In genomic region chr6:34388420-34389156, GRCm38 (mm10) we compare ENCODE assay signal across 29 mouse cellular contexts. TPM values are rescaled to one million over a fixed set of nuclear protein-coding genes. Genes with fewer than 3 reads are reported as not detected.
"Had no signal": no experiment of that assay in that cellular context is flagged by ENCODE, and none has a peak within 500 bp of the region (broad histone marks: within the 10 kb centered on the region; RNA-seq: fewer than 3 reads in every experiment).

No protein-coding gene starts in this region.

- H3K27ac ChIP-seq: intestine, embryonic 15.5 days; kidney, embryonic 15.5 days; limb, embryonic 15.5 days; liver, embryonic 14.5 days; macrophage; midbrain, embryonic 13.5 days; neural tube, embryonic 12.5 days; neural tube, embryonic 15.5 days; stomach, postnatal 0 days had no signal

- H3K27me3 ChIP-seq: intestine, embryonic 15.5 days; kidney, embryonic 15.5 days; limb, embryonic 15.5 days; midbrain, embryonic 13.5 days; neural tube, embryonic 12.5 days; neural tube, embryonic 15.5 days had no signal

- H3K4me1 ChIP-seq: neural tube, embryonic 12.5 days had no signal

- H3K9ac ChIP-seq: intestine, embryonic 15.5 days; kidney, embryonic 15.5 days; limb, embryonic 15.5 days; liver, embryonic 14.5 days; liver, postnatal 0 days; lung, embryonic 14.5 days; midbrain, embryonic 13.5 days; neural tube, embryonic 12.5 days; neural tube, embryonic 15.5 days had no signal

- H3K4me2 ChIP-seq: intestine, embryonic 15.5 days; kidney, embryonic 15.5 days; limb, embryonic 15.5 days; liver, embryonic 11.5 days; lung, embryonic 14.5 days; midbrain, embryonic 13.5 days; neural tube, embryonic 12.5 days; neural tube, embryonic 15.5 days had no signal

- DNase-seq: kidney, adult 11 months; kidney, adult 8-10 months; kidney, postnatal 10 days; kidney, postnatal 36 days; left cerebral cortex, postnatal 4 days; liver, postnatal 0 days; lung, embryonic 14.5 days; right cerebral cortex, adult 18-20 months; right cerebral cortex, postnatal 14 days; right cerebral cortex, postnatal 4 days; thymus, adult 2 months; thymus, postnatal 14 days; thymus, postnatal 4 days had no signal

- H3K36me3 ChIP-seq: limb, embryonic 15.5 days; neural tube, embryonic 12.5 days had no signal

- H3K9me3 ChIP-seq: intestine, embryonic 15.5 days; kidney, embryonic 15.5 days; limb, embryonic 15.5 days; midbrain, embryonic 13.5 days; neural tube, embryonic 12.5 days; neural tube, embryonic 15.5 days had no signal

- H3K4me3 ChIP-seq: intestine, embryonic 15.5 days; kidney, embryonic 15.5 days; limb, embryonic 15.5 days; midbrain, embryonic 13.5 days; neural tube, embryonic 12.5 days; neural tube, embryonic 15.5 days had no signal

- ATAC-seq: intestine, embryonic 15.5 days; liver, postnatal 0 days; lung, postnatal 0 days; midbrain, embryonic 13.5 days had no signal

RNA-seq across cellular contexts. Expression of gene Akr1b7, which starts 23.5 kb away (rescaled TPM):
- total RNA-seq: layer of hippocampus, postnatal 14 days; left cerebral cortex, postnatal 14 days; left cerebral cortex, postnatal 4 days; megakaryocyte, adult 5-6 weeks; midbrain, postnatal 0 days had no signal
- polyA plus RNA-seq: lung, embryonic 14.5 days; macrophage; midbrain, embryonic 13.5 days; neural tube, embryonic 12.5 days; stomach, embryonic 14.5 days had no signal

RNA-seq across cellular contexts. Expression of gene Akr1b8, which starts 34.7 kb away (rescaled TPM):
- total RNA-seq: megakaryocyte, adult 5-6 weeks had no signal
